Mouse (Mus musculus): Measurements from ENCODE around the gene Pnpla5. TPM values are rescaled to one million over a fixed set of nuclear protein-coding genes. Genes with fewer than 3 reads are reported as not detected.
"Not testable (repeated sequence)": the region's sequence is repeated elsewhere in the genome, so short reads cannot be mapped to it uniquely, and the experiment has no call there.

Gene Pnpla5
- polyA plus RNA-seq, 1 experiment from 2014 or later: not detected

- WGBS: 1% methylated on average over 77 of the region's 77 CpGs
- H3K9me3 ChIP-seq (replicated peaks; ENCODE audit: control insufficient read depth, low read length): no peaks in the 10 kb centered on the region
- H3K9ac ChIP-seq (ENCODE audit: low read length): peak within 1 kb of the TSS; percentile 73
- peak within 1 kb of the TSS; percentile 58 for H3K27ac ChIP-seq (ENCODE audit: low read depth, low read length)
- no peaks in the 10 kb centered on the region for H3K36me3 ChIP-seq (ENCODE audit: control insufficient read depth, insufficient read depth, low read length)
- peaks cover 6% of the 10 kb centered on the region for H3K4me1 ChIP-seq (ENCODE audit: control insufficient read depth, insufficient read depth, low read length)
- DNase-seq (ENCODE audit: low spot score) (peak; percentile 76), ATAC-seq (peak; percentile 79)
- peak within 1 kb of the TSS; percentile 58 for H3K4me3 ChIP-seq (ENCODE audit: low read depth, low read length)
- peak within 1 kb of the TSS; percentile 75 for H3K4me2 ChIP-seq (ENCODE audit: low read length)
- peaks cover 9% of the 10 kb centered on the region for H3K27me3 ChIP-seq (replicated peaks; ENCODE audit: control insufficient read depth, insufficient read depth, low read length)
These were observed 17.7 kb downstream of the Pnpla5 start, which contains the start of gene Sult4a1 for GRCm38 (mm10) chr15:84105105-84105923. Sult4a1 (minus strand) TSS chr15:84105754.

DNA sequence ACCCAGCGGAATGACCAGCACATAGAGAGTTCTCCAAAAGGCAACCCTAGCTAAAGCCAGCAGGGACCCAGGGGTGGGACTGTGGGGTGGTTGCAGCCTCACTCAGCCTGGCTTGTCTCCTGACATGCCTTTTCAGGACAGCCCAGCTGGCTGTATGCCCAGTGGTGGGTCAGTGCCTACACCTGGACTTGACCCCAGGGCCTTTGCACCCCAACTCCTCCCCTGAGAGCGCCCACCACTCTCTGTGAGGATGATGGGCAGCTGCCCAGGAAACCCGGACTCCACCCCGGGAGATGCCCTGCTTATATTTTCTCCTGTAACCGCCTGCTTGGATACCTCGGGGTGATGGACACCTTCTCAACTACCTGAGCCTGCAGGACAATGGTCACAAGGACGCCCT, 18.3 kb downstream of the Pnpla5 start:
- H3K9me3 ChIP-seq (replicated peaks; ENCODE audit: control insufficient read depth, low read length): no peaks in the 10 kb centered on the region
- peaks cover 9% of the 10 kb centered on the region for H3K27me3 ChIP-seq (replicated peaks; ENCODE audit: control insufficient read depth, insufficient read depth, low read length)
- peaks cover 6% of the 10 kb centered on the region for H3K4me1 ChIP-seq (ENCODE audit: control insufficient read depth, insufficient read depth, low read length)
- no peak for DNase-seq (ENCODE audit: low spot score)
- peak overlapping the region; percentile 73 for H3K9ac ChIP-seq (ENCODE audit: low read length)
- H3K27ac ChIP-seq (ENCODE audit: low read depth, low read length): no peak overlapping the region
- H3K4me2 ChIP-seq (ENCODE audit: low read length): peak overlapping the region; percentile 75
- ATAC-seq: no peak
- 81% methylated on average over 7 of the region's 7 CpGs for WGBS
- H3K4me3 ChIP-seq (ENCODE audit: low read depth, low read length): peak overlapping the region; percentile 58
- H3K36me3 ChIP-seq (ENCODE audit: control insufficient read depth, insufficient read depth, low read length): no peaks in the 10 kb centered on the region

GRCm38 (mm10) chr15:84097536-84097935, 25.4 kb downstream of the Pnpla5 start:
- H3K27ac ChIP-seq (ENCODE audit: low read depth, low read length); H3K4me1 ChIP-seq (ENCODE audit: control insufficient read depth, insufficient read depth, low read length); H3K9ac ChIP-seq (ENCODE audit: low read length); H3K4me2 ChIP-seq (ENCODE audit: low read length); DNase-seq (ENCODE audit: low spot score); H3K4me3 ChIP-seq (ENCODE audit: low read depth, low read length); H3K27me3 ChIP-seq (replicated peaks; ENCODE audit: control insufficient read depth, insufficient read depth, low read length); ATAC-seq; H3K36me3 ChIP-seq (ENCODE audit: control insufficient read depth, insufficient read depth, low read length); H3K9me3 ChIP-seq (replicated peaks; ENCODE audit: control insufficient read depth, low read length): not testable (repeated sequence)
- WGBS: 85% methylated on average over 15 of the region's 15 CpGs

- no peak overlapping the region for H3K4me2 ChIP-seq (ENCODE audit: low read length)
- H3K9me3 ChIP-seq (replicated peaks; ENCODE audit: control insufficient read depth, low read length): no peaks in the 10 kb centered on the region
- 0 out of 2 replicates have a peak overlapping the region, but pooled peaks have one; percentile 21 for H3K27ac ChIP-seq (ENCODE audit: low read depth, low read length)
- H3K4me3 ChIP-seq (ENCODE audit: low read depth, low read length): no peak overlapping the region
- no peak overlapping the region for H3K9ac ChIP-seq (ENCODE audit: low read length)
- WGBS: 75% methylated on average over 8 of the region's 8 CpGs
- ATAC-seq (no peak), DNase-seq (ENCODE audit: low spot score) (peak; percentile 53)
- no peaks in the 10 kb centered on the region for H3K36me3 ChIP-seq (ENCODE audit: control insufficient read depth, insufficient read depth, low read length)
- H3K4me1 ChIP-seq (ENCODE audit: control insufficient read depth, insufficient read depth, low read length): no peaks in the 10 kb centered on the region; the same call in 1 of the 2 replicates
- no peaks in the 10 kb centered on the region for H3K27me3 ChIP-seq (replicated peaks; ENCODE audit: control insufficient read depth, insufficient read depth, low read length)
These were observed 26.9 kb downstream of the Pnpla5 start for GRCm38 (mm10) chr15:84096051-84096450.

DNA sequence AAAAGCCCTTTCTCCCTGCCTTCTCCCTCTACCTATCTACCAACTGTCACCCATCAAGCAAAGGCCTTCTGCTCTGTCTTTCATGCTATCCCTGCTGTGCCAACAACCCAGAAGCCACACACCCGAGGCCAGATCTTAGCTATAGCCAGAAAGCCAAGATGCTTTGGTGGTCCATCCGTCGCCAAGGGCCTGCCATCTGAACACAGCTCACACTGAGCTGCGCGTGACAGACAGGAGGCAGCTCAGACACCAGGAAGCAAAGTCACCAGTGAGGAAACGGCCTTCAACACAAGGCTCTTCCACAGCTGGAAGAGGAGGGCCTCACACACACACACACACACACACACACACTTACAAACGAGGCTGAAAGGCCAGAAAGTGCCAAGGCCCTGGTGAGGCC, 28.1 kb downstream of the Pnpla5 start:
- H3K4me3 ChIP-seq (ENCODE audit: low read depth, low read length): no peak overlapping the region
- no peaks in the 10 kb centered on the region for H3K27me3 ChIP-seq (replicated peaks; ENCODE audit: control insufficient read depth, insufficient read depth, low read length)
- peak; percentile 45 for DNase-seq (ENCODE audit: low spot score)
- no peaks in the 10 kb centered on the region for H3K9me3 ChIP-seq (replicated peaks; ENCODE audit: control insufficient read depth, low read length)
- no peak overlapping the region for H3K4me2 ChIP-seq (ENCODE audit: low read length)
- no peak overlapping the region for H3K9ac ChIP-seq (ENCODE audit: low read length)
- H3K36me3 ChIP-seq (ENCODE audit: control insufficient read depth, insufficient read depth, low read length): 0 out of 2 replicates have a peak, but pooled peaks cover 2% of the 10 kb centered on the region
- peak overlapping the region; percentile 39; the same call in 1 of the 2 replicates for H3K27ac ChIP-seq (ENCODE audit: low read depth, low read length)
- 60% methylated on average over 7 of the region's 7 CpGs for WGBS
- no peaks in the 10 kb centered on the region; the same call in 1 of the 2 replicates for H3K4me1 ChIP-seq (ENCODE audit: control insufficient read depth, insufficient read depth, low read length)
- peak; percentile 12; the same call in 1 of the 2 replicates for ATAC-seq

DNA sequence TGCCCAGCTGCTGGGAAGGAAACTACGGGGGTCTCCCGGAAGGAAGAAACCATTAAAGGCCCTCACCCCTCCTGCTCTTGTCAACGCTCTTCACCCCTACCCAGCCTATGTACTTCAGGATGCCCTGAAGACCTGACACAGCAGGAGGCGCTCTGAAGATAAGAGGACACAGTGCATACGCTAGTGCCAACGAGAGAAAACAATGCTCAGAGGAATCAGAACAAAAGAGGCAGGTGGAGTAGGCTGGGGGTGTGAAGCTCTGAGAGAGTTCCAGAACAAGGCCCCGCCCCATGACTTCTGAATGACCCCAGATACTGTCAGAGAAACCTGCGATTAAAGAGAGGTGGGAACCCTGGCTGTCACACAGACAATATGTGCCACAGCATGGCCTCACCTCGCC, 36.2 kb downstream of the Pnpla5 start:
- 45% methylated on average over 9 of the region's 9 CpGs for WGBS
- ATAC-seq: no peak
- H3K27me3 ChIP-seq (replicated peaks; ENCODE audit: control insufficient read depth, insufficient read depth, low read length): no peaks in the 10 kb centered on the region
- no peaks in the 10 kb centered on the region for H3K4me1 ChIP-seq (ENCODE audit: control insufficient read depth, insufficient read depth, low read length)
- H3K9me3 ChIP-seq (replicated peaks; ENCODE audit: control insufficient read depth, low read length): no peaks in the 10 kb centered on the region
- no peak overlapping the region for H3K9ac ChIP-seq (ENCODE audit: low read length)
- DNase-seq (ENCODE audit: low spot score): no peak
- no peak overlapping the region for H3K4me3 ChIP-seq (ENCODE audit: low read depth, low read length)
- H3K4me2 ChIP-seq (ENCODE audit: low read length): no peak overlapping the region
- H3K27ac ChIP-seq (ENCODE audit: low read depth, low read length): no peak overlapping the region
- H3K36me3 ChIP-seq (ENCODE audit: control insufficient read depth, insufficient read depth, low read length): peaks cover 7% of the 10 kb centered on the region; the same call in 1 of the 2 replicates

DNA sequence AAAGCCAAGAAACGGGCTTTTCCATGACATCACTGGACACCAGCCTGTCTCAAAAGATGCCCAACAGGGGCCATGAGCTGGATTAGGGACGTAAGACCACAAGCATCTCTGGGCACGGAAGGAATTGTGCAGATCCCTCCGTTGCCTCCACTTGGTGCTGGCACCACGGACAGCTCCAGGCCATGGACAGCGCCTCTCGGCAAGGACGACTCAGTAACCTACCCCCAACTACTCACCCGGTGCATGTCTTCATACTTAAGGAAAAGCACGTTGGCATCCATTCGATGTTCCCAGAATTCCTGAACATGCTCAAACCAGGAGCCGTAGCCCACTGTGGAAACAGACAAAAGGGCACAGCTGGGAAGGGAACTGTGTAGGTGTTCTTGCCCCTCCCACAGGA, 36.6 kb downstream of the Pnpla5 start:
- H3K4me1 ChIP-seq (ENCODE audit: control insufficient read depth, insufficient read depth, low read length): no peaks in the 10 kb centered on the region
- WGBS: 39% methylated on average over 12 of the region's 12 CpGs
- H3K9ac ChIP-seq (ENCODE audit: low read length): no peak overlapping the region
- DNase-seq (ENCODE audit: low spot score) (no peak), ATAC-seq (no peak)
- no peak overlapping the region for H3K27ac ChIP-seq (ENCODE audit: low read depth, low read length)
- no peak overlapping the region for H3K4me2 ChIP-seq (ENCODE audit: low read length)
- H3K36me3 ChIP-seq (ENCODE audit: control insufficient read depth, insufficient read depth, low read length): peaks cover 7% of the 10 kb centered on the region; the same call in 1 of the 2 replicates
- no peak overlapping the region for H3K4me3 ChIP-seq (ENCODE audit: low read depth, low read length)
- no peaks in the 10 kb centered on the region for H3K9me3 ChIP-seq (replicated peaks; ENCODE audit: control insufficient read depth, low read length)
- H3K27me3 ChIP-seq (replicated peaks; ENCODE audit: control insufficient read depth, insufficient read depth, low read length): no peaks in the 10 kb centered on the region

GRCm38 (mm10) chr15:84080069-84080468, 42.9 kb downstream of the Pnpla5 start:
- H3K9me3 ChIP-seq (replicated peaks; ENCODE audit: control insufficient read depth, low read length): no peaks in the 10 kb centered on the region
- ATAC-seq (no peak), DNase-seq (ENCODE audit: low spot score) (no peak)
- H3K4me1 ChIP-seq (ENCODE audit: control insufficient read depth, insufficient read depth, low read length): no peaks in the 10 kb centered on the region
- no peak overlapping the region for H3K27ac ChIP-seq (ENCODE audit: low read depth, low read length)
- H3K9ac ChIP-seq (ENCODE audit: low read length): no peak overlapping the region
- H3K4me2 ChIP-seq (ENCODE audit: low read length): no peak overlapping the region
- H3K4me3 ChIP-seq (ENCODE audit: low read depth, low read length): no peak overlapping the region
- no peaks in the 10 kb centered on the region for H3K27me3 ChIP-seq (replicated peaks; ENCODE audit: control insufficient read depth, insufficient read depth, low read length)
- H3K36me3 ChIP-seq (ENCODE audit: control insufficient read depth, insufficient read depth, low read length): no peaks in the 10 kb centered on the region
- 80% methylated on average over 7 of the region's 7 CpGs for WGBS

GRCm38 (mm10) chr15:84079519-84079918, 43.5 kb downstream of the Pnpla5 start:
- Histone ChIP-seq H3K4me3 (ENCODE audit: low read depth, low read length) (no peak overlapping the region), H3K9me3 (replicated peaks; ENCODE audit: control insufficient read depth, low read length) (no peaks in the 10 kb centered on the region), H3K36me3 (ENCODE audit: control insufficient read depth, insufficient read depth, low read length) (no peaks in the 10 kb centered on the region), H3K27me3 (replicated peaks; ENCODE audit: control insufficient read depth, insufficient read depth, low read length) (no peaks in the 10 kb centered on the region), H3K4me1 (ENCODE audit: control insufficient read depth, insufficient read depth, low read length) (peaks cover 3% of the 10 kb centered on the region; the same call in 1 of the 2 replicates), H3K9ac (ENCODE audit: low read length) (no peak overlapping the region), H3K4me2 (ENCODE audit: low read length) (no peak overlapping the region), H3K27ac (ENCODE audit: low read depth, low read length) (no peak overlapping the region)
- WGBS: 98% methylated on average over 2 of the region's 2 CpGs
- ATAC-seq: no peak
- no peak for DNase-seq (ENCODE audit: low spot score)

Measured in forebrain, embryonic 14.5 days (tissue).